Mouse (Mus musculus) megakaryocyte, adult 5-6 weeks (primary cell): ENCODE measurements at regions not wholly inside any gene's neighbourhood (a gene's known extent, or its start where the extent isn't known, plus 50 kb on each side); places are given as distances from the start of the nearest gene placed in this dataset.
"Not testable (repeated sequence)": the region's sequence is repeated elsewhere in the genome, so short reads cannot be mapped to it uniquely, and the experiment has no call there.

ENCODE experiments used
- ATAC-seq: 2 replicates; pipeline ENCODE4 v1.8.0; 2016; ENCODE audit warnings: mild to moderate bottlenecking, inconsistent platforms; ENCODE audit not compliant: poor library complexity, severe bottlenecking

GRCm38 (mm10) chr14:44926368-44927203 is 61.4 kb upstream of the Ptger2 start:
- ATAC-seq, result peak; percentile 38

- ATAC-seq, result not testable (repeated sequence)
These were observed 62.6 kb upstream of the Ptgdr start for GRCm38 (mm10) chr14:44921786-44922185.

- peak; percentile 83 for ATAC-seq
These were observed 60.2 kb upstream of the Ptgdr start for GRCm38 (mm10) chr14:44919389-44919788.

GRCm38 (mm10) chr14:44915627-44916026 is 56.5 kb upstream of the Ptgdr start:
- peak; percentile 55 for ATAC-seq

GRCm38 (mm10) chr14:44912740-44913139 is 53.6 kb upstream of the Ptgdr start:
- no peak for ATAC-seq
